Comparison of ENCODE assay signal across 20 mouse cellular contexts in genomic region chr7:94618965-94619364, GRCm38 (mm10).
"Had no signal": no experiment of that assay in that cellular context is flagged by ENCODE, and none has a peak within 500 bp of the region (broad histone marks: within the 10 kb centered on the region; RNA-seq: fewer than 3 reads in every experiment).

No protein-coding gene starts in this region.

- H3K4me3 ChIP-seq: layer of hippocampus, adult 2 months; limb, embryonic 10.5 days; limb, embryonic 13.5 days; liver, embryonic 12.5 days; liver, embryonic 15.5 days; lung, embryonic 15.5 days; megakaryocyte, embryonic 14.5 days; neural tube, embryonic 12.5 days; neural tube, embryonic 15.5 days had no signal

- H3K4me2 ChIP-seq: limb, embryonic 13.5 days; liver, embryonic 12.5 days; liver, embryonic 15.5 days; lung, embryonic 15.5 days; neural tube, embryonic 12.5 days; neural tube, embryonic 15.5 days had no signal

- H3K4me1 ChIP-seq: limb, embryonic 10.5 days; limb, embryonic 13.5 days; liver, embryonic 12.5 days; liver, embryonic 15.5 days; lung, embryonic 15.5 days; megakaryocyte, embryonic 14.5 days; neural tube, embryonic 15.5 days had no signal

- H3K9ac ChIP-seq: limb, embryonic 13.5 days; liver, embryonic 12.5 days; liver, embryonic 15.5 days; lung, embryonic 15.5 days; neural tube, embryonic 12.5 days; neural tube, embryonic 15.5 days had no signal

- DNase-seq: kidney, adult 2 months; kidney, postnatal 25 days; layer of hippocampus, adult 9-11 months; liver; lung, adult 18-20 months; lung, postnatal 10 days; lung, postnatal 36 days; thymus, postnatal 25 days had no signal

- ATAC-seq: intestine, postnatal 0 days; liver, embryonic 12.5 days had no signal

- H3K27ac ChIP-seq: kidney, postnatal 0 days; layer of hippocampus, adult 2 months; limb, embryonic 10.5 days; limb, embryonic 13.5 days; liver, embryonic 12.5 days; liver, embryonic 15.5 days; lung, embryonic 15.5 days; neural tube, embryonic 12.5 days; neural tube, embryonic 15.5 days; stomach, postnatal 0 days had no signal

- H3K36me3 ChIP-seq: limb, embryonic 10.5 days; limb, embryonic 13.5 days; liver, embryonic 12.5 days; liver, embryonic 15.5 days; lung, embryonic 15.5 days; neural tube, embryonic 12.5 days; neural tube, embryonic 15.5 days had no signal

- H3K27me3 ChIP-seq: limb, embryonic 13.5 days; liver, embryonic 12.5 days; liver, embryonic 15.5 days; lung, embryonic 15.5 days; megakaryocyte, embryonic 14.5 days; neural tube, embryonic 12.5 days; neural tube, embryonic 15.5 days had no signal

- H3K9me3 ChIP-seq: limb, embryonic 10.5 days; limb, embryonic 13.5 days; liver, embryonic 12.5 days; liver, embryonic 15.5 days; lung, embryonic 15.5 days; megakaryocyte, embryonic 14.5 days; neural tube, embryonic 12.5 days; neural tube, embryonic 15.5 days had no signal
